Mouse (Mus musculus) c-Kit-positive CD71-positive TER-119-positive erythroid progenitor cells, embryonic 14.5 days (primary cell): ENCODE results near the gene Slc38a9.

Experiments used
- DNase-seq: peaks from one replicate; pipeline ENCODE4 v3.0.0-alpha.2; 2013; ENCODE audit warnings: low spot score

Gene Slc38a9

DNA sequence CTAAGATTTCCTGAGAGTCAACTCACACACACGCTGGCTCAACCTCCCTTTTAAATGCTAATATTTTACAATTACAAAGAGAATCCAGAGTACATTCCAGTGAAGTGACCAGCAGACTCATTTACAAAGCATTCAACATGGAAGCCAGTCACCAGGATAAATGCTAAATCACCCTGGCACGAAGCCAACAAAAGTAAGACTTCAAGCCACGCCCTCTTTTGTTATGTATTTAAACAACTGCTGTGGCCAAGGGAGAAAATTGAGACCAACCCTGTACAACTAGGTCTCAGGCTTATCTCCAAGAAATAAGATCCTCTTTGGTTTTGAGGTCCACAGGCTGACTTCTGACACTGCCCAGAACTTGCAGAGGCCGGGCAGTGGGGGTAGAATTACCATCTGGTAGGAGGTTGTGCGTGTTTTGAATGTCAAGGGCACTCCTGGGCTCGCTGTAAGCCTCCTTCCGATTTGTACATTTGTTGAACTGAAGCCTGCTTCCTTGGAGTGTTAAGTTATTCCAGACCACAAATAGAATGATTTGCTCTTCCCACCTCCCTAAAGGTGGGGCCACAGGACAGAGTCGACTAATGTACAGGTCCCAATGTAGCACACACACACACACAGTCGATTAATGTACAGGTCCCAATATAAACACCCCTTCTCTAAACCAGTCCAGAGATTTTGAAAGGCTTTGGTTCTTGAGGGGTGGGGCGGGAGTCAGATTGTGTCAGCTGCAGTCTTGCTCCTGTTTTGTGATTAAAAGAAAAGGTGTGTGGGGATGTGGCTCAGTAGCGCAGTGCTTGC, 110.2 kb downstream of the Slc38a9 start:
- DNase-seq = no peak

DNA sequence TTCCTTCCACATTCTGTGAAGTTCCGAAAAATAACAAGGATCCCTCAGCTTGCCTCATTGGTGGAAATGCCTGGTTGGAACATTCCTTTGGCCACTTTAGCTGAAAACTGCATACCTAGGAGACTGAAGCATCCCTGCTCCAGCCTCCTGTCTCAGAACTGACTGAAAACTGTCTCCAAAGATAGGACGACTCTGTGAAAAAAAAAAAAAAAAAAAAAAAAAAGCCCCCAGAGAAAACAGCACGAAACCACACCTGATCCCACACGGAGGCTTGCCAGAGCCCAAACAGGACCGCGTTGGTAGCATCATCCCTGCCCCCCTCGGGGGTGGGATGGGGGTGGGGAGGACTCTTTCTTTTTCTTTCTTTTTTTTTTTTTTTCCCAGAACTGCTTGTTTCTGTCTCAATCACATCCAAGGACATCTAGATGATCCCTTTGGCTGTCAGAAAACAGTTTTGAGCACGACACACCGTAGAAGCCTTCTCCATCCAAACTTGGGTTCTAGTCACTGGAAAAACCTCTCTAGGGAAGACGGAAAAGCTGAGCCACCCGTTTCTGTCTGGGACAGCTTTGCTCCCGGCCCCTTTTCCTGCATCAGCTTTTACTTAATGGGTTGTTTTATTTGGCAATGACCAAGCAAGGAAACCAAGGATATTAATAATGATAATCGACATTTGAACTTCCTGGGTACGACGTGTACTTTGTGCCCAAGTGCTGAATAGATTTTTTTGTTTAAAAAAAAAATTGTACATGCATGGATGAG, 111.1 kb downstream of the Slc38a9 start:
- no peak for DNase-seq

DNA sequence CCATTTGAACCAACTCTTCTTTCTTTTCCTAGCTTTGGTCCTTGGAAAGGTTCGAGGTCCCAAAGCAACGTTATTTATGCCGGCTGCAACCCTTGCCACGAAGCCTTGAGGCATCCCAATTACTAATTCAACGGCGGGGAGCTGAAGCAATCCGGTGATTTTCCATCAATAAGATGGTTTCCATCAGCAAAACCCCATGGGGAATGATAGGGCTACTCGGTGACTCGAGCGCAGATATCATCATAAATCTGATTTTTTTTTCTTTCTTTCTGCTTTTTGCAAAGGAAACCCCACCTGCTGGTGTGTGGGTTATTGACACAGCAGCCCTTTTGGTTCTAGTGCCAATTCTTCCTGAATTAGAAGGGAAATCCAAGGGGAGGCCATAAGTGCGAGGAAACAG, 111.7 kb downstream of the Slc38a9 start:
- DNase-seq = no peak

GRCm38 (mm10) chr13:112772861-112773260, 112.3 kb downstream of the Slc38a9 start:
- DNase-seq = no peak

- no peak for DNase-seq
Measured at GRCm38 (mm10) chr13:112773991-112774675, 113.6 kb downstream of the Slc38a9 start.

- DNase-seq = no peak
Measured at GRCm38 (mm10) chr13:112775856-112776255, 115.3 kb downstream of the Slc38a9 start.

GRCm38 (mm10) chr13:112778407-112778806, 117.9 kb downstream of the Slc38a9 start:
- no peak for DNase-seq

GRCm38 (mm10) chr13:112785305-112785704, 124.8 kb downstream of the Slc38a9 start:
- no peak for DNase-seq

DNA sequence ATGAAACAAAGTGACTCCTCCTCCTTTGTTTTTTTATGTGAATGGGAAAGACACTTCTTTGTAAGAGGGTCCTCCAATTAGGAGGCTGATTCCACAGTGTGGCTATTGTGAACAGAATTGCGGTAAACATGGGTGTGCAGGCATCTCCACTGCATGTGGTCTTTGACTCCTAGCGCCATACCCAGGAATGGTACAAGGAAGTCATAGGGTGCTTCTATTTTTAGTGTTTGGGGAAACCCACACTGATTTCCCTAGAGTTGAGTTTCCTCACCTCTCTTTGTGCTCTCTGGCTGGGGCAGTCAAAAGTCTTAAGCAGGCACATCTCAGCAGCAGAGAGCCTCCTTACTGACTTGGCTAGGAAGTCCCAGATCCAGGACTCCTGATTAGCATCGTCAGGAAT, 125.6 kb downstream of the Slc38a9 start:
- DNase-seq = no peak

DNA sequence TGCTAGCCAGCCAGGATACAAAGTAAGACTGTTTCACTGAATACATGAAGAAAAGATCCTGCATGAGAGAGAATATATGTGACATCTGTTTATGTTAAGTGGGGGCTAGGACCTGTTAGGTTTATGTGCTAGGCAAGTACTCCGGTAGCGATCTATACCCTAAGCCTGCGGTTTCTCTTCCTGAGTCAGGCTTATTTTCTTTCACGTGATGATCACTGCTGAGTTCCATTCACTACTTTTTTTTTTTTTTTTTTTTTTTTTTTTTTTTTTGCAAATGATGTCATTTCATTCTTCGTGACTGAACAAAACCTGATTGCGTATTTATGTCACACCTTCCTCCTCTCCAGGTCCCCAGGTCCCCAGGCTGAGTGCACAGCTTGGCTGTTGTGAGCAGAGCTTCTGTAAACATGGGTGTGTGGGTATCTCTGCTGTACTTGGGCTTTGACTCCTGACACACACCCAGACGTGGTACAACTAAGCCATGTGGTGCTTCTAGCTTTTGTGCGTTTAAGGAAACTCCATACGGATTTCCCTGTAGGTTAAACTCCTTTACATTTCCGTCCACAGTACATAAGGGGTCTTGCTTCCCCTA, 126.5 kb downstream of the Slc38a9 start:
- DNase-seq = no peak
